Mouse (Mus musculus): ENCODE data around the gene Gm10300.

The Gm10300 gene

GRCm38 (mm10) chr4:132051321-132052275, 22.9 kb upstream of the Gm10300 start:
- DNase-seq (ENCODE audit: low read depth) = no peak

GRCm38 (mm10) chr4:132057311-132057710, 17.2 kb upstream of the Gm10300 start:
- DNase-seq (ENCODE audit: low read depth) = no peak

GRCm38 (mm10) chr4:132059541-132059940, 15.0 kb upstream of the Gm10300 start:
- DNase-seq (ENCODE audit: low read depth) = no peak

GRCm38 (mm10) chr4:132060040-132060832, 14.3 kb upstream of the Gm10300 start:
- no peak for DNase-seq (ENCODE audit: low read depth)

GRCm38 (mm10) chr4:132062289-132062688, 12.2 kb upstream of the Gm10300 start:
- no peak for DNase-seq (ENCODE audit: low read depth)

- DNase-seq (ENCODE audit: low read depth) = no peak
Observed at GRCm38 (mm10) chr4:132062934-132063884, 11.3 kb upstream of the Gm10300 start.

GRCm38 (mm10) chr4:132064550-132064949, 9.9 kb upstream of the Gm10300 start:
- no peak for DNase-seq (ENCODE audit: low read depth)

- DNase-seq (ENCODE audit: low read depth) = no peak
Observed at GRCm38 (mm10) chr4:132065578-132065977, 8.9 kb upstream of the Gm10300 start.

GRCm38 (mm10) chr4:132066101-132066773, 8.3 kb upstream of the Gm10300 start:
- no peak for DNase-seq (ENCODE audit: low read depth)

GRCm38 (mm10) chr4:132067112-132067937, 7.2 kb upstream of the Gm10300 start:
- DNase-seq (ENCODE audit: low read depth) = no peak

- DNase-seq (ENCODE audit: low read depth) = no peak
Observed at GRCm38 (mm10) chr4:132067938-132068235, 6.6 kb upstream of the Gm10300 start.

GRCm38 (mm10) chr4:132071674-132072073, 2.8 kb upstream of the Gm10300 start:
- DNase-seq (ENCODE audit: low read depth) = no peak

- no peak for DNase-seq (ENCODE audit: low read depth)
Observed at GRCm38 (mm10) chr4:132072156-132072555, 2.3 kb upstream of the Gm10300 start.

GRCm38 (mm10) chr4:132072946-132073345, 1.6 kb upstream of the Gm10300 start:
- no peak for DNase-seq (ENCODE audit: low read depth)

GRCm38 (mm10) chr4:132074933-132075769, 654 bp downstream of the Gm10300 start, which contains the start of gene Epb41:
Epb41 (minus strand) TSS chr4:132075321.
- DNase-seq (ENCODE audit: low read depth) = no peak

GRCm38 (mm10) chr4:132075796-132076195, 1.3 kb downstream of the Gm10300 start:
- DNase-seq (ENCODE audit: low read depth) = no peak

- peak; percentile 69 for DNase-seq (ENCODE audit: low read depth)
Observed at GRCm38 (mm10) chr4:132076480-132077405, 2.2 kb downstream of the Gm10300 start.

- DNase-seq (ENCODE audit: low read depth) = no peak
Observed at GRCm38 (mm10) chr4:132077445-132077844, 2.9 kb downstream of the Gm10300 start.

Measured in NIH3T3 (cell line).